Mouse (Mus musculus) spleen, adult 2 months (tissue): ENCODE results near the gene Sigirr.

ENCODE experiments used
- CTCF ChIP-seq: fragments of 200-500 bp; IDR thresholded peaks from 2 replicates; pipeline ENCODE4 v1.5.1; 2011; ENCODE audit warnings: mild to moderate bottlenecking, inconsistent platforms; ENCODE audit not compliant: insufficient read depth, insufficient read length, insufficient replicate concordance; ENCODE audit errors: extremely low read depth
- POLR2A ChIP-seq: fragments of 200-500 bp; IDR thresholded peaks from 2 replicates; pipeline ENCODE4 v1.6.1; 2011; ENCODE audit warnings: low read depth, low read length, inconsistent platforms

DNA sequence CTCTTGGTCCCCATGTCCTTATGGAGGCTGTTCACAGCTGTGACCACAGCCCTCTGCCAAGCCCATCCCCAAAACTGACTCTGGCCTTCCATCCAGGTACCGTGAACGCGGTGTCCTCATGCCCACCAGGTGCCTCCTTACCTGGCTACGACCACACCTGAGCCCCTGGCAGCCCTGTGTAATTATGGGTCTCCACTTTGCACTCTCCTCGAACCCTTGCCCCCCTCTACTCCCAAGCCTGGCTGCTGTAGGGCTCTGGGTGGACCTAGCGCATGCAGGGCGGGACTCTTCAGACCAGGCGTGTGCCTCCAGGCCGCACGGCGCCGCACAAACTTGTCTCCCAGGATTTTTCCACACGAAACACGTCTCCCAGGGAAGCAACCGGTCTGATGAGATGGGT lies 22.5 kb downstream of the Sigirr start, which contains the start of gene Pkp3:
- TF ChIP-seq POLR2A (no peak), CTCF (no peak)
